Mouse (Mus musculus): ENCODE results near the gene Gnai2. TPM values are rescaled to one million over a fixed set of nuclear protein-coding genes. Genes with fewer than 3 reads are reported as not detected.
"Not testable (repeated sequence)": the region's sequence is repeated elsewhere in the genome, so short reads cannot be mapped to it uniquely, and the experiment has no call there.

Gene Gnai2
- polyA plus RNA-seq, 1 experiment from 2014 or later, result 146 TPM

- ATAC-seq (peak; percentile 73), DNase-seq (peak; percentile 92)
- peak within 1 kb of the TSS; percentile 72 for H3K4me2 ChIP-seq (ENCODE audit: low read depth, low read length)
- peaks cover 41% of the 10 kb centered on the region for H3K4me1 ChIP-seq (ENCODE audit: insufficient read depth)
- peak within 1 kb of the TSS; percentile 71 for H3K9ac ChIP-seq (replicated peaks)
- peaks cover 12% of the 10 kb centered on the region for H3K36me3 ChIP-seq (replicated peaks; ENCODE audit: insufficient read depth, low read length)
- no peaks in the 10 kb centered on the region for H3K9me3 ChIP-seq (ENCODE audit: low read length)
- peak within 1 kb of the TSS; percentile 87 for H3K27ac ChIP-seq (ENCODE audit: low read depth)
- H3K4me3 ChIP-seq (ENCODE audit: low read depth, low read length), result peak within 1 kb of the TSS; percentile 48
- no peaks in the 10 kb centered on the region for H3K27me3 ChIP-seq (ENCODE audit: insufficient read depth, low read length)
- WGBS (ENCODE audit: insufficient replicate concordance), result 26% methylated on average over 16 of the region's 16 CpGs
- TF ChIP-seq EP300 (IDR thresholded peaks at IDR 0.05; ENCODE audit: low read depth) (no peak), CTCF (IDR thresholded peaks at IDR 0.05; ENCODE audit: low read depth) (no peak)
Observed at GRCm38 (mm10) chr9:107576357-107577107, 58.6 kb downstream of the Gnai2 start, which contains the start of gene Hyal1. Gene Hyal1, plus strand, starts transcription at chr9:107576927.

- ATAC-seq (peak; percentile 66), DNase-seq (peak; percentile 52)
- peaks cover 43% of the 10 kb centered on the region for H3K4me1 ChIP-seq (ENCODE audit: insufficient read depth)
- no peaks in the 10 kb centered on the region for H3K9me3 ChIP-seq (ENCODE audit: low read length)
- H3K4me3 ChIP-seq (ENCODE audit: low read depth, low read length), result no peak overlapping the region
- WGBS (ENCODE audit: insufficient replicate concordance), result 76% methylated on average over 14 of the region's 14 CpGs
- H3K9ac ChIP-seq (replicated peaks), result no peak overlapping the region
- H3K4me2 ChIP-seq (ENCODE audit: low read depth, low read length), result no peak overlapping the region
- TF ChIP-seq EP300 (IDR thresholded peaks at IDR 0.05; ENCODE audit: low read depth), result no peak; the same call in 1 of the 2 replicates
- peaks cover 12% of the 10 kb centered on the region for H3K36me3 ChIP-seq (replicated peaks; ENCODE audit: insufficient read depth, low read length)
- H3K27ac ChIP-seq (ENCODE audit: low read depth), result peak overlapping the region; percentile 87
- H3K27me3 ChIP-seq (ENCODE audit: insufficient read depth, low read length), result no peaks in the 10 kb centered on the region
Observed at GRCm38 (mm10) chr9:107575579-107576356, 59.4 kb downstream of the Gnai2 start.

- H3K9ac ChIP-seq (replicated peaks); H3K36me3 ChIP-seq (replicated peaks; ENCODE audit: insufficient read depth, low read length); H3K27me3 ChIP-seq (ENCODE audit: insufficient read depth, low read length); H3K27ac ChIP-seq (ENCODE audit: low read depth); H3K4me2 ChIP-seq (ENCODE audit: low read depth, low read length); DNase-seq; H3K4me3 ChIP-seq (ENCODE audit: low read depth, low read length); H3K9me3 ChIP-seq (ENCODE audit: low read length); ATAC-seq: not testable (repeated sequence)
- H3K4me1 ChIP-seq (ENCODE audit: insufficient read depth), result peaks cover 50% of the 10 kb centered on the region
- 77% methylated on average over 6 of the region's 6 CpGs for WGBS (ENCODE audit: insufficient replicate concordance)
- TF ChIP-seq CTCF (IDR thresholded peaks at IDR 0.05; ENCODE audit: low read depth), result peak; percentile 42
Observed at GRCm38 (mm10) chr9:107573774-107574173, 61.4 kb downstream of the Gnai2 start.

GRCm38 (mm10) chr9:107572327-107572662 is 62.9 kb downstream of the Gnai2 start:
- Histone ChIP-seq H3K4me2 (ENCODE audit: low read depth, low read length) (peak overlapping the region; percentile 90; the same call in 1 of the 2 replicates), H3K36me3 (replicated peaks; ENCODE audit: insufficient read depth, low read length) (peaks cover 7% of the 10 kb centered on the region), H3K27me3 (ENCODE audit: insufficient read depth, low read length) (no peaks in the 10 kb centered on the region), H3K9ac (replicated peaks) (0 out of 2 replicates have a peak overlapping the region, but pooled peaks have one; percentile 9), H3K4me1 (ENCODE audit: insufficient read depth) (peaks cover 57% of the 10 kb centered on the region), H3K27ac (ENCODE audit: low read depth) (peak overlapping the region; percentile 87), H3K4me3 (ENCODE audit: low read depth, low read length) (no peak overlapping the region), H3K9me3 (ENCODE audit: low read length) (no peaks in the 10 kb centered on the region)
- no peak for TF ChIP-seq EP300 (IDR thresholded peaks at IDR 0.05; ENCODE audit: low read depth)
- DNase-seq, result no peak
- no peak for ATAC-seq
- 91% methylated on average over 2 of the region's 2 CpGs for WGBS (ENCODE audit: insufficient replicate concordance)

- no peak for DNase-seq
- Histone ChIP-seq H3K27ac (ENCODE audit: low read depth) (peak overlapping the region; percentile 87), H3K9me3 (ENCODE audit: low read length) (no peaks in the 10 kb centered on the region), H3K9ac (replicated peaks) (peak overlapping the region; percentile 86), H3K4me2 (ENCODE audit: low read depth, low read length) (peak overlapping the region; percentile 90), H3K36me3 (replicated peaks; ENCODE audit: insufficient read depth, low read length) (peaks cover 7% of the 10 kb centered on the region), H3K27me3 (ENCODE audit: insufficient read depth, low read length) (no peaks in the 10 kb centered on the region), H3K4me3 (ENCODE audit: low read depth, low read length) (peak overlapping the region; percentile 94), H3K4me1 (ENCODE audit: insufficient read depth) (peaks cover 56% of the 10 kb centered on the region)
- no peak for ATAC-seq
- 78% methylated on average over 22 of the region's 22 CpGs for WGBS (ENCODE audit: insufficient replicate concordance)
- TF ChIP-seq CTCF (IDR thresholded peaks at IDR 0.05; ENCODE audit: low read depth) (no peak), EP300 (IDR thresholded peaks at IDR 0.05; ENCODE audit: low read depth) (peak; percentile 20; the same call in 1 of the 2 replicates)
Observed at GRCm38 (mm10) chr9:107571534-107572326, 63.4 kb downstream of the Gnai2 start.

GRCm38 (mm10) chr9:107570845-107571244 is 64.3 kb downstream of the Gnai2 start:
- peak; percentile 65 for DNase-seq
- WGBS (ENCODE audit: insufficient replicate concordance), result 61% methylated on average over 21 of the region's 21 CpGs
- TF ChIP-seq EP300 (IDR thresholded peaks at IDR 0.05; ENCODE audit: low read depth) (peak; percentile 84), CTCF (IDR thresholded peaks at IDR 0.05; ENCODE audit: low read depth) (no peak)
- Histone ChIP-seq H3K4me1 (ENCODE audit: insufficient read depth) (peaks cover 58% of the 10 kb centered on the region), H3K27ac (ENCODE audit: low read depth) (peak overlapping the region; percentile 87), H3K4me2 (ENCODE audit: low read depth, low read length) (peak overlapping the region; percentile 90), H3K4me3 (ENCODE audit: low read depth, low read length) (peak overlapping the region; percentile 94), H3K27me3 (ENCODE audit: insufficient read depth, low read length) (no peaks in the 10 kb centered on the region), H3K36me3 (replicated peaks; ENCODE audit: insufficient read depth, low read length) (peaks cover 7% of the 10 kb centered on the region), H3K9me3 (ENCODE audit: low read length) (no peaks in the 10 kb centered on the region), H3K9ac (replicated peaks) (peak overlapping the region; percentile 86)
- ATAC-seq, result peak; percentile 7
